Mouse (Mus musculus) erythroblast, adult 5-6 weeks (primary cell): ENCODE results near the gene Hist2h2ab. TPM values are rescaled to one million over a fixed set of nuclear protein-coding genes. Genes with fewer than 3 reads are reported as not detected.
"Not testable (repeated sequence)": the region's sequence is repeated elsewhere in the genome, so short reads cannot be mapped to it uniquely, and the experiment has no call there.

Experiments used
- ATAC-seq: replicated peaks from 2 replicates; pipeline ENCODE4 v1.8.0; 2016; ENCODE audit warnings: moderate number of reproducible peaks, mild to moderate bottlenecking, moderate TSS enrichment, inconsistent platforms; ENCODE audit not compliant: poor library complexity, low FRiP score, severe bottlenecking
- total RNA-seq, 2 experiments: library from RNA; stranded (forward) in 1 of 2; stranded (reverse) in 1 of 2; fragments of 150-400 nt in 1 of 2; fragments of 200-764, 138-1000 nt in 1 of 2; gene quantifications; 2 replicates each; pipeline versions ENCODE4 v1.2.3 to v1.2.4; 2015 to 2017; ENCODE audit warnings: low replicate concordance in 2 of 2

The Hist2h2ab gene
- total RNA-seq, 2 experiments from 2014 or later, result 35.6 TPM; not detected in 1

GRCm38 (mm10) chr3:96196437-96197128, 23.1 kb upstream of the Hist2h2ab start:
- ATAC-seq, result no peak

- peak; percentile 88 for ATAC-seq
Measured at GRCm38 (mm10) chr3:96197129-96197749, 22.4 kb upstream of the Hist2h2ab start.

- 0 out of 2 replicates have a peak, but pooled peaks have one; percentile 10 for ATAC-seq
Measured at GRCm38 (mm10) chr3:96198181-96198580, 21.5 kb upstream of the Hist2h2ab start.

- ATAC-seq, result not testable (repeated sequence)
Measured at GRCm38 (mm10) chr3:96198601-96199251, 20.9 kb upstream of the Hist2h2ab start.

- no peak for ATAC-seq
Measured at GRCm38 (mm10) chr3:96199731-96200130, 19.9 kb upstream of the Hist2h2ab start.

- ATAC-seq, result no peak
Measured at GRCm38 (mm10) chr3:96207819-96208218, 11.8 kb upstream of the Hist2h2ab start.

- no peak for ATAC-seq
Measured at GRCm38 (mm10) chr3:96209242-96209641, 10.4 kb upstream of the Hist2h2ab start.

GRCm38 (mm10) chr3:96219191-96219641, 449 bp upstream of the Hist2h2ab start:
- peak; percentile 40 for ATAC-seq

GRCm38 (mm10) chr3:96220131-96220764, 583 bp downstream of the Hist2h2ab start:
- not testable (repeated sequence) for ATAC-seq

- ATAC-seq, result peak; percentile 80
Measured at GRCm38 (mm10) chr3:96220765-96221639, 1.3 kb downstream of the Hist2h2ab start, which contains the start of the genes Hist2h2ac and Hist2h2be. Gene Hist2h2ac (minus strand): TSS chr3:96220880. Gene Hist2h2be (plus strand): TSS chr3:96221119.

- ATAC-seq, result no peak
Measured at GRCm38 (mm10) chr3:96221640-96222038, 2.0 kb downstream of the Hist2h2ab start.

GRCm38 (mm10) chr3:96222774-96223173, 3.1 kb downstream of the Hist2h2ab start:
- no peak for ATAC-seq

GRCm38 (mm10) chr3:96225421-96225820, 5.8 kb downstream of the Hist2h2ab start:
- no peak for ATAC-seq

- ATAC-seq, result no peak
Measured at GRCm38 (mm10) chr3:96226695-96227648, 7.3 kb downstream of the Hist2h2ab start.

GRCm38 (mm10) chr3:96228828-96229227, 9.2 kb downstream of the Hist2h2ab start:
- no peak for ATAC-seq

GRCm38 (mm10) chr3:96230404-96230803, 10.7 kb downstream of the Hist2h2ab start:
- no peak for ATAC-seq

GRCm38 (mm10) chr3:96230910-96231757, 11.5 kb downstream of the Hist2h2ab start:
- no peak for ATAC-seq
